Mouse (Mus musculus): ENCODE results near the gene Prpf40b. TPM values are rescaled to one million over a fixed set of nuclear protein-coding genes. Genes with fewer than 3 reads are reported as not detected.

Prpf40b gene
- polyA plus RNA-seq (2015; fragmentation: Illumina TruSeq; extraction: RNeasy Lipid Tissue Mini Kit (QIAGEN cat#74804); ENCODE audit: low read depth, low replicate concordance): 79.2 TPM

GRCm38 (mm10) chr15:99294813-99295374, at the start of gene Prpf40b:
Gene Prpf40b (plus strand): TSS chr15:99295087.

GRCm38 (mm10) chr15:99251626-99252380, 43.1 kb upstream of the Prpf40b start, which contains the start of gene Mcrs1:
Gene Mcrs1 (minus strand): TSS chr15:99251961.

GRCm38 (mm10) chr15:99295484-99295981, 646 bp downstream of the Prpf40b start, which contains the start of gene Fam186b:
Gene Fam186b (minus strand): TSS chr15:99295888.

Other genes with a start within 250 kb of the Prpf40b start
- 4.0 TPM for gene Prph, start 239.9 kb upstream of the Prpf40b start, polyA plus RNA-seq (2015; fragmentation: Illumina TruSeq; extraction: RNeasy Lipid Tissue Mini Kit (QIAGEN cat#74804); ENCODE audit: low read depth, low replicate concordance)
- not detected for gene Troap, start 220.5 kb upstream of the Prpf40b start, polyA plus RNA-seq (2015; fragmentation: Illumina TruSeq; extraction: RNeasy Lipid Tissue Mini Kit (QIAGEN cat#74804); ENCODE audit: low read depth, low replicate concordance)
- gene C1ql4, start 207.3 kb upstream of the Prpf40b start, polyA plus RNA-seq (2015; fragmentation: Illumina TruSeq; extraction: RNeasy Lipid Tissue Mini Kit (QIAGEN cat#74804); ENCODE audit: low read depth, low replicate concordance): 1.6 TPM
- 0.30 TPM for gene Dnajc22, start 201.9 kb upstream of the Prpf40b start, polyA plus RNA-seq (2015; fragmentation: Illumina TruSeq; extraction: RNeasy Lipid Tissue Mini Kit (QIAGEN cat#74804); ENCODE audit: low read depth, low replicate concordance)
- 23.8 TPM for gene Spats2, start 169.2 kb upstream of the Prpf40b start, polyA plus RNA-seq (2015; fragmentation: Illumina TruSeq; extraction: RNeasy Lipid Tissue Mini Kit (QIAGEN cat#74804); ENCODE audit: low read depth, low replicate concordance)
- 71.3 TPM for gene Kcnh3, start 70.2 kb upstream of the Prpf40b start, polyA plus RNA-seq (2015; fragmentation: Illumina TruSeq; extraction: RNeasy Lipid Tissue Mini Kit (QIAGEN cat#74804); ENCODE audit: low read depth, low replicate concordance)
- 84.0 TPM for gene Mcrs1, start 43.1 kb upstream of the Prpf40b start, polyA plus RNA-seq (2015; fragmentation: Illumina TruSeq; extraction: RNeasy Lipid Tissue Mini Kit (QIAGEN cat#74804); ENCODE audit: low read depth, low replicate concordance)
- gene Fam186b, start 801 bp downstream of the Prpf40b start, polyA plus RNA-seq (2015; fragmentation: Illumina TruSeq; extraction: RNeasy Lipid Tissue Mini Kit (QIAGEN cat#74804); ENCODE audit: low read depth, low replicate concordance): 1.00 TPM
- 7.7 TPM for gene Fmnl3, start 75.4 kb downstream of the Prpf40b start, polyA plus RNA-seq (2015; fragmentation: Illumina TruSeq; extraction: RNeasy Lipid Tissue Mini Kit (QIAGEN cat#74804); ENCODE audit: low read depth, low replicate concordance)
- 296 TPM for gene Tmbim6, start 97.8 kb downstream of the Prpf40b start, polyA plus RNA-seq (2015; fragmentation: Illumina TruSeq; extraction: RNeasy Lipid Tissue Mini Kit (QIAGEN cat#74804); ENCODE audit: low read depth, low replicate concordance)
- gene Nckap5l, start 162.7 kb downstream of the Prpf40b start, polyA plus RNA-seq (2015; fragmentation: Illumina TruSeq; extraction: RNeasy Lipid Tissue Mini Kit (QIAGEN cat#74804); ENCODE audit: low read depth, low replicate concordance): 8.1 TPM
- gene Bcdin3d, start 179.6 kb downstream of the Prpf40b start, polyA plus RNA-seq (2015; fragmentation: Illumina TruSeq; extraction: RNeasy Lipid Tissue Mini Kit (QIAGEN cat#74804); ENCODE audit: low read depth, low replicate concordance): 6.5 TPM
- gene Faim2, start 233.1 kb downstream of the Prpf40b start, polyA plus RNA-seq (2015; fragmentation: Illumina TruSeq; extraction: RNeasy Lipid Tissue Mini Kit (QIAGEN cat#74804); ENCODE audit: low read depth, low replicate concordance): 375 TPM